Mouse (Mus musculus) embryonic fibroblast, embryonic 13.5 days (primary cell): ENCODE measurements at regions not wholly inside any gene's neighbourhood (a gene's known extent, or its start where the extent isn't known, plus 50 kb on each side); places are given as distances from the start of the nearest gene placed in this dataset.

Experiments used
- CTCF ChIP-seq: IDR thresholded peaks from 2 replicates; pipeline ENCODE4 v1.5.1; 2011; ENCODE audit warnings: mild to moderate bottlenecking, control low read depth, low read length, moderate library complexity, borderline replicate concordance; ENCODE audit not compliant: insufficient read depth
- POLR2A ChIP-seq: IDR thresholded peaks from 2 replicates; pipeline ENCODE4 v1.6.1; 2011; ENCODE audit warnings: low read depth, mild to moderate bottlenecking, control low read depth, low read length, moderate library complexity

GRCm38 (mm10) chr2:159763115-159763514 lies 570.8 kb downstream of the Gm826 start:
- TF ChIP-seq POLR2A = no peak
- TF ChIP-seq CTCF = no peak
